Mouse (Mus musculus) kidney, postnatal 10 days (tissue): Measurements from ENCODE around the gene Dagla.
A peak's percentile ranks its signal among the peaks of the same experiment; 100 is the strongest.

Experiments
- DNase-seq: peaks from one replicate; pipeline ENCODE4 v3.0.0; 2021; ENCODE audit warnings: mixed read lengths

Dagla gene

DNA sequence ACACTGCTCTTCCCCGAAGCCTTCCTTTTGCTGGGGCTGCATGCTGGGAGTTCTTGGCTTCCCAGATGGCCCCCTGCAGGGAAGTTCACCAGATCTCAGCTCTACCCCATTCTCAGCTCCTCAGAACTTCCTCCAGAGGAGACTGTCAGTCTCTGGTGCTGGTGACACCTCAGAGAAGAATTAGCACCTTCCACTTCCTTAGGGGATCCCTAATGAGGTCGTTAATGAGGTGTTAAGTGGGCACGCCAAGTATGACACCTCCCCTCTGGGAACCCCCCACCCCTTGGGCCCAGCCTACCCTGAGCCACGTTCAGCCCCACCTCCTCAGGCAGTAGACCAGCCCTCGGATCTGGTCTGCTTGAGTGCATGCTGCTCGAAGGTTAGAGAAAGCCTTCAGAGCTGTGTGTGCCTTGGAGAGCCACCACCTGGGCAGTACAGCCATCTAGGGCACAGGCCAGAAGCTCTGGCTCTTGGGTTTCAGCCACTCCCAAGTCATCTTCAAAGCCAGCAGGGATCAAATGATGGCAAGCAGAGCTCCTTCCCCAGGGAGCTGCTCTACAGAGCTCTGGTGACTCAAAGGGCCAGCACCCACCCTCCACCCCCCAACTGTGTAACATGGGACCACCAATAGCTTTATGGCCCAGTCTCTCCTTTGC lies 25.9 kb downstream of the Dagla start:
- DNase-seq, result no peak

DNA sequence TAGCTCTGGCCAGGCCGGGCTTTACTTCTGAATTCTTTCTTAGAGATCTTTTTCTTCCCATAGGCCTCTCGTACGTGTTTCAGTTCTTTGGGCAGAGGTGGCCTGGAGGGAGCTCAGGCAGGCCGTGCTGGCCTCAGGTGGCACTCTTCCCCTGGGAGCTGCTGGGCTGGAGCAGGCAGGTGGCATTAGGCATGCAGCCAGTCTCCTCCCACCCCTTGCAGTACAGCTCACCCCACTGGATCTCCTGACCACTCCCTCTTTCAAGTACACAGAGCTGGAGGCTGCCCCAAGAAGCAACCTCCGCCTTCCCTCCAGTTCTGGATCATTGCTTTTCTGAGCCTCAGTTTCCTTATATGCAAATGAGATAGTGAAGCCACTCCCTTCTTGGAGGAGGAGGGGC lies 26.9 kb downstream of the Dagla start:
- peak; percentile 80 for DNase-seq

DNA sequence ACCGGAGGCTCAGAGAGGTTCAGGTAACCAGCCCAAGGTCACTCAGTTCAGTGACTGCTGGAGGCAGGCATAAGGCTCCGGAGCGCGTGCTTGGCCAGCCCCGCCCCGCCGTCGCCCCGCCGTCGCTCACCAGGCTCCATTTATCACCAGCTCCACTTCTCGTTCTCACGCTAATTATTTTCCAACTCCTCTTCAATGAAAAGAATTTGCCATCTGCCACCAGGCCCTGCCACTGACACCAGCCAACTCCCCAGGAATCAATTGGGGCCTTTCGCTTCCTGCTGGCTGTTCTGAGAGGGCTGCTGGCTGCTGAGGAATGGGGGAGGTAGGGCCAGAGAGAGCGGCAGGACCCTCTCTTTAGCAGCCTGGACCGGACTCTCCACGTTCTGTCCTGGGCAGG lies 27.3 kb downstream of the Dagla start:
- DNase-seq, result peak; percentile 46

DNA sequence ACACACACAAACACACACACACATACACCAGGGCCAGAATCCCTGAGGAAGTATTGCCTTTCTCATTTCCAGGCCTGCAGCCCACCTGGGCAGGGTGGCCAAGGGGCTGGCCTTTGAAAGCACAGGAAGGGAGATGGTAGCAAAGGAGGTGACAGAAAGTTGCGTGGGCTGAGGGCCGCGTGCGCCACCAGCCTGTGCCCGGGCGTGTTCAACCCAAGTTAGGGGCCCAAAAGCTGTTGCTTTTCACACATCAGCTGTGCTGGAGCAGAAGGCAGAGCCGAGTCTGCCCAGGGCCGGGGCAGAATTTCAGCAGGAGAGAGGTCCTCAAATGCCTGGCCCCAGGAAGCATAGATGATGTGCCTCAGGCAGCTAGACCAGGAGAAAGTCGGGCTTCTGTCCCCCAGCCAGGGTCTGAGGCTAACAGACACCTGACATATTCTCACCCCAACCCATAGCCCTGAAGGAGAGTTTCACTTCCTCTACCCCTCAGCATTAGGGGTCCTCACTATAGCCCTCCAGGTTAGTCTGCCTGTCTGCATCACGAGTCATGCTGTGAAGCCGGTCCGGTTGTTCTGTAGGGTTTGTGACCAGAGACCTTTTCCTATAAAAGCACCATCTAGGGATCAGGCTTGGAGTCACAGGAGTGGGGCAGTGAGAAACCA lies 28.1 kb downstream of the Dagla start:
- no peak for DNase-seq

DNA sequence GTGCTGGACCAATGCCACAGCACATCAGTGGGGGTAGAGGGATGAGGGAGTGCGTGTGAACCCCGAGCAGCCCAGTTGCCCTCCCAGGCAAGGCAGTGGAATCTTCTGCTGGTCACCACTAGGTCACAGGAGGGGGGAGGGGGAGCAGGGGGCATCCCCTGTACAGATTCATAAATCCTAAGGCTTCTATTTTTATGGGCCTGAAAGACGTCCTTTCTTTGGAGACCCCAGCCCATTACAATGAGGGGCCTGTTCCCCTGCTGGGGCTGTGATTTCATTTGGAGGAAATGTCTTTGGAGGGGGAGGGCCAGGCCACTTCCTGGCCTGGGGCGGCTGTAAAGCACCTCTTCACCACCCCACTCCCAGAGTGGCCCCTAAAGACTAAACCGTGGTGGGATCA lies 30.6 kb downstream of the Dagla start:
- DNase-seq, result no peak

DNA sequence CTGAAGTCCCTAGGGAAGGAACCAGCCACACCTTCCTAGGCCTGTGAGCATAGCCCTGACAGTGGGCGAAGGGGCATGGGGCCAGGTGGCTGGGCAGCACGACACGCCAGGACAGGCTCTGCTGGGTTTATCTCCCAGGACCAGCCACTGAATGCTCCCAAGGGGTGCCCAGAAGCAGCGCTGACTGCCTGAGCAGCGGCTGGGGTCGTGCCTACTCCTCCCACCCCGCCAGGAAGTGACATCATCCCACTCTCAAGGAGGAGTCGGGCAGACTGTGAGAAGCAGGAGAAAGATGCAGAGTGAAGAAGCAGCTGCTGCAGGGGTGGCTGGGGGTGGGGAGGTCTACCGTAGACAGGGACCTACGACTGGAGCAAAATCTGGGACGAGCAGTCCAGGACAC lies 31.9 kb downstream of the Dagla start:
- DNase-seq, result peak; percentile 70

DNA sequence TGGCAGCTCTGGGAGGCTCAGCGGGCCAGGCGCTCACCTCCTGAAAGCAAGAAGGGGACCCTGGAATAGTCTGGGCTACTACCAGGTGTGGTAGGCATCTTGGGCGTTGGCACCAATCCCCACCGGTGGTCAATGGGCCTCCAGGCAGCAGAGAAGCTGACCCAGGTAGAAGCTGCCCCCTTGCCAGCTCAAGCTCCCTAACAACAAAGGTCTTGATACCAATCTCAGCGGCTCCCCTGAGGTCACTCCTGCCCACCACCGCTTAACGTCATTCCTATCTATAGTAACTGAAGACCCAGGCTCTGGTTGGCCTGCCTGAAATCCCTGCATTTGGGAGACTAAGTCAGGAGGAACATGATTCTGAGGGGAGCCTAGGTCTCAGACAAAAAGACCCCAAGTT lies 33.1 kb downstream of the Dagla start:
- DNase-seq, result no peak

DNA sequence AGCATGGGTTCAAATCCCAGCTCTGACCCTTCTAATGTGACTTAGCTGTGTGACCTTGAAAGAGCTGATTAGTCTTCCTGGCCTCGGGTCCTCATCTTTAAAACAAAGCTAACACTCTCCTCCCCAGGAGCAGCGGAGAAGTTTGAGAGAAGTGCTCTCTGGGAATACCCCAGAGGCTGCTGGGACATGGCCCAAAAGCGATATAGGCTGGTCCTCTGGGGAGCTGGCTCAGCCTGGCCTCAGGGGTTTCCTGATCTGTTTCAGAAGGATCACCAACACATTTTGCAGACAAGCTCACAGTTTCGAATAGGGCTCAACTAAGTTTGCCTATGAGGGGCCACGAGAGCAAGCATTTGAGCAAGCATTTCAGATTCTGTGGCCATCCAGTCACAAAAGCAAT lies 34.3 kb downstream of the Dagla start:
- no peak for DNase-seq

DNA sequence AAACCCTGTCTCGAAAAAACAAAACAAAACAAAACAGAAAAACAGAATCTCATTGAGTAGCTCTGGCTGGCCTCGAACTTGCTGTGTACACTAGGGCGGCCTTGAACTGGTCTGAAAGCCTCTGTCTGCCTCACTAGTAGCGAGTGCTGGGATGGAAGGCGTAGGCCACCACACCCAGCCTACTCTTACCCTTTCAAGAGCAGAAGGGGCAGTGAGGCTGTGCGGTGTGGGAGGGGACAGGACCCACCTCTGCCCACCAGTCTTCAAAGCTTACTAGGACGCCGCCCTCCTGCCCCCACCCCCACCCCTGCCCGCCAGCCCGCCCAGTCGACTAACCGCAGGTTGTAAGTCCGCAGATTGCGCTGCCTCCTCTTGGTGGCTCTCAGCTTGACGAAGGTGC lies 35.8 kb downstream of the Dagla start:
- DNase-seq, result no peak

DNA sequence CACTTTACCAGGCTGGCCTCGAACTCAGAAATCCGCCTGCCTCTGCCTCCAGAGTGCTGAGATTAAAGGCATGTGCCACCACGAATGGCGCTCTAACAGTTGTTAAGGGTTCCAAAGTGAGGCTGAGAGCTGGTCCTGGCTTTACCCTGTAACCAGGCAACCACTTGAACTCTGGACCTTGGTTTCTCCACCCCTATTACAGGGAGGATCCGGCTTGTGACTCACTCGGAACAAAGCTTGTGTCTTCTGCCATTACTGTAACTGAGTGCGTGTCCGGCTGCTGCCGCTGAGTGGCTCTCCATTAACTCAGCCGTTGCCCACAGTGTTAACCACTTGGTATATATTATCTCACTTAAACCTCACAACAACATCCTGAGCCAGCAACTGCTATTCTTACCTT lies 36.7 kb downstream of the Dagla start:
- peak; percentile 46 for DNase-seq

DNA sequence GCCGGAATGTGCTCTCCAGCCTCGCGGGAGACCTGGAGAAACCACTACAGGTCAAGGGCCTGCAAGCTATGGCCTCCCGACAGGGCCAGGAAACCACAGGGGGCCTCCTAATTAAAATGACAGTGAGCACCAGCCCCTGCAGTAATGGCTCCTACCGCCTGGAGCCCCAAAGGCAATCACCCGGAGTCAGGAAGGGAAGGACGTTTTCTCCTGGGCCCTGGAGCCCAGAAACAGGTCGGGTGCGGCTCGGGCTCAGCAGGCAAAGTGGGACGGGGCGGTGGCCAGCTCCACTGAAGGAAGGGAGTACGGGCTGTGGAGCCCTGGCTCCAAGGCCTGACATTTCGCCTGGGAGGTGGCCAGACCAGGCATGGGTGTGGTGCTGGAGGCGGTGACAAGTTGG lies 37.6 kb downstream of the Dagla start:
- peak; percentile 53 for DNase-seq

DNA sequence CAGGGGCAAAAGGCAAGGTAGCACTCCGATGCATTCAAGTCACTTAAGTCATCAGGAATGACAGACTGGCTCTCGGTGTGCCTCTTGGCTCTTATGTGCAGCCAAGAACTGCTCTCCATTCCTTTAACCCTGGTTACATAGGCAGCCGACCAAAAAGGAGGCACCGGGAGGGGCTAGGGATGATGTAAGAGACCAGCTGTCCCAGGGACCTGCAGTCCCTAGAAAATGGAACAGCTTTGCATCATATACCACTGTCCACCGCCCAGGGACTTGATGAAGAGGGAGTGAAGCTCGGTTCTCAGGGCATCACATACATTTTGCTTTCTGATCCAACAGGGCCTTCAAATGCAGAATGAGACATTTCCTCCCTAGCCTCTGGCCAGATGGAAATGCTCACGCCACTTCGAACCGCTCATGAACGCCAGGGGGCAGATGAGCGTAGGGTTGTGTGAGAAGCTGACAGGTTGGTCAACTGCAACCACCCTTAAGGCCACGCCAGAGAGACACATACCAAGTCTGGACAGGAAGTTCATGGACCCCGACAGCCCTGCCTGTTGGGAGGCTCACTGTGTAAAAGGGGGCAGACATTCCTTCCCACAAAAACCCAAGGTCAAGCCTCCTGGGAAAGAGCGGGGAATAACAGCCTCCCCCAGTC lies 38.4 kb downstream of the Dagla start:
- DNase-seq, result peak; percentile 92

DNA sequence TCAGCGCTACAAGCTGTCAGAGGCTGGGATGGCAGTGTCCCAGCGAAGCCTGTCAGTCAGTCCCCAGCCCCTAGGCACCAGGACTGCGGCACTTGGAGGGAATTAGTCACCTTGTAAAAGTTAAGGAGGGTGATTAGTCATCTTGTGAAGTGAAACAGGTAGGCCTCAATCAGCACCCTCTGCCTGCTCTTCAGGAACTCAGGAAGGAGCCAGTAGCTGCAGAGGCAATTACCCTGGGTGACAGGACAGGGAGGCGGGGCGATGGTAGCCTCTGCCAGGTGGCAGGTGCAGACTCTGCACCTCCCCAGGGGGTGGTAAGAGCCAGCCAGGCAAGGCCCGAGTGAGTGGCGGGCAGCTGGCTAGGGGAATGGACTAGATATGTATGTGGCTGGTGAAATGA lies 43.3 kb downstream of the Dagla start:
- no peak for DNase-seq

DNA sequence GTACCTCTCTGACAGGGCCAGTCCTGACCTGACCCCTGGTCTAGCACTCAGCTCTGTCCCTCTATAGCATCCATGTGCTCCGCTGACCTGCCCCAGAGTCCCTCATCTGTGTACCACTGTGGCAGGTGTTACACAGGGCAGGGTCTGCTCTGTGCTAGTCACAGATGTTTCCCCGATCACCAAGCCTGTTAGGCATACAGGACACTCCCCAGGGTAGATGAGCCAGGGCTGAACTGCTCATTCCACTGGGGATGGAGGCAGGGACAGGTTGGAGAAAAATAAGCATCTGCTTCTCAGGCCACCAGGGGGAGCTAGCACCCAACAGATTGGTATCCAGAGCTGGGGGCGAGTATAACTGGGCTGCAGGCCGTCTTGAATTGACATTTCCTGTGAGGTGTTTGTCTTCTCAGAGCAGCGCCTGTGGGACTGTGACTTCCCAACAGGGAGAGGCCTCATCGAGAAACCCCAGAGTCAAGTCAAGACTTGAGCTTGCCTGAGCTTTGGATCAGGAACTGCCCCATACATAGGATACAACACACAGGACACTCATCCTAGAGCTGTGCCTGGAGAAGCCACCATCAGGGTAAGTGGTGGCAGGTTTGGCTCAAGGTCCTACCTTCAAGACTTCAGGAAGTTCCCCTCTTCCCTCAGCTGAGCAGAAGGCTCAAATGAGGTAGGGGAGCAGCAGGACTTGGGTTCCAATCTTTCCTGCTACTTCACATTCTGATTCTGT lies 46.2 kb downstream of the Dagla start:
- DNase-seq, result peak; percentile 91

DNA sequence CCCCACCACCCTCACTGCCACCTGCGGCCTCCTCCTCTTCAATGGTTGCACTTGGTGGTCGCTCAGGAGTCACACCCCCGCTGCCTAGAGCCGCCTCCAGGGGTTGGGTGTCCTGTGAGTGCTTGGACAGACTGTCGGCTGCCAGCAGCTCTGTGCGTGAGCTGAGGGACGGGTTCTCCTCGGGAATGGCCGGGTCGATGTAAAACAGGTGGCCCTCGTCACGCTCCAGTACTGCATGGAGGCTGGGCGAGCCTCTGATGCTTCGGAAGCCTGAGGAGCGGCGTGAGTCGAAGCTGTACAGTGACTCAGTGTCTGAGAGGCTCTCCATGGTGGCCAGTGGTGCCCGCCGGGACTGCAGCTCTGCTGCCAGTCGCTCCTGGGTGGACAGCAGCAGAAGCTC lies 56.5 kb downstream of the Dagla start:
- DNase-seq, result peak; percentile 73

DNA sequence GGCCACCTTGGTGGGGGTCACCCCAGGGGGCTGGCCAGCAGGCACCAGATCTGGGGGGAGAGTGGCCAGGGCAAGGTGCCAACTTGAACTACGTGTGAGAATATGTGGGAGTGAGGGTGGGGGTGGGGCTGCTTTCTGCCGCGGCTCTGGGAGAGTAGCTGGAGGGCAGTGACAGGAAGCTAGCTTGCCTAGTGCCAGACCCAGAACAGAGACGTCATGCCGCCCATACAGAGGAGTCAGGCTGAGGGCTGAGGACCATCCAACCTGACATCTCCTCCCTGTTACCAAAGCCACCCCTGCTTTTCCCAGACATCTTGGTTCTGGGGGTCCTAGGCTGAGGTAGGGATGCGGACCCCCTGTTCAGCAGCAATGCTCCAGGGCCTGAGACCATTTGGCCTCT lies 57.5 kb downstream of the Dagla start:
- no peak for DNase-seq

DNA sequence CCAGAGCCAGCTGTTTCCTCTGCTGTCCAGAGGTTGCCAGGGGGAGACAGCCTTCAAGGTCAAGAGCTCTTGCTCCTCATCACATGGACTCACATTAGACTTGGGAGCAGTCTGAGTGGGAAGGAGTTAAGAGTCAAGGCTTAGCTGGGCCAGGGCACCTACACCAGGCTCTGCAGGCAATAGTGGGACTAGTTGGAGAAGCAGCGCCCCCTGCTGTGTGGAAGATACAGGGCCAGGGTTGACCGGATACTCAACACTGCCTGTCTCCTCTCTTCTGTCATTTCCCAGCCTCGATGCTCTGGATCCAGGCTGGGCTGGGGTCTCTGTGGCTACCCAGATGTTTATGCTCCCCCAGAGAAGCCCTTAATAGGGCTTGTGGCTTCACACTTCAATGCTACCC lies 60.5 kb downstream of the Dagla start:
- DNase-seq, result peak; percentile 76

DNA sequence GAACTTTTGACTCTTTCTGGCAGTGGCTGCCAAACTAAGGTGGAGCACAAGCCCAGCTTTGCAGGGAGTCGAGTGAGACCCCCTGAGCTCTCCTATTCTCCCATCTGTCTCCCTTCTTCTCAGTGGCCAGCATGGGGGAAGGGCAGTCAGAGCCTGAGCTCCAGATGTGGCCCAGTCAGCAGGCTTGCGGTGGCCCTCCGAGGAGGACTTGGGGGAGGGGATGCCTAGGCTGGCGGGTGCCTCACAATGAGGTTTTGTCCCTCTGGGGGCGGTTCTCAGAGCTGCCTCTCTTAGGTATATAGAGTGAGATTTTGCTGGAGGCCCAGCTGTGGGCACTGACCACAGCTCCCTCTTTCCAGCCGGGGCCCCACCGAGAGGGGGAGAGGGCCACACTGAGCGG lies 61.8 kb downstream of the Dagla start:
- DNase-seq, result no peak

DNA sequence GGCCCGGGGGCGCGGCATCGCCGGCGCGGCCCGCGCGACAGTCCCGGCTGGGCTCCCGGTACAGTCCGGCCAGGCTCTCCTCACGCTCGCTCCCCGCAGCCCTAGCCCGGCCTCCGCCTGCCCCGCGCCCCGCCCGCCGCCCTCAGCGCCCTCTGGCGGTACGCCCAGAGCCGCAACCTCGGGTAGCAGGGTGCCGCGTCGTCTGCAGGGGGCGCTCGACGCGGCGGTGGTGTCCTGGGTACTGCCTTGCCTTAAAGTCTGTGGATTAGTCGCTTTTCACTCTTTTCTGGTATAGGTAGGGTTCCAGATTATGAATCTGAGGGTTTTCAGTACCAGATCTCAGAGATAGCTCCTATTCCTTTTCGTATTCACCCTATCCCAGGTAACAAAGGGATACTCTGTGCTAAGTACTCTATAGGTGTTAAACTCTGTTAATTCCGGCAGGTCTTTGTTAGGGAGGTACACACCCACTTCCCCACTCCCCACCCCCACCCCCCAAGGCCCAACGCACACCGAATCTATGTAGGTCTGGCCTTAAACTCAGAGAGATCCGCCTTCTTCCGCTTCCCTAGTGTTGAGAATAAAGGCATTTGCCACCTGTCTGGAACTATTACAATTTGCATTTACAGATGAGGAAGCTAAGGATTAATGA lies 63.9 kb downstream of the Dagla start, which contains the start of gene Myrf:
Gene Myrf, minus strand, starts transcription at position 95 of the 652 bp plus-strand sequence.
- DNase-seq, result peak; percentile 87

DNA sequence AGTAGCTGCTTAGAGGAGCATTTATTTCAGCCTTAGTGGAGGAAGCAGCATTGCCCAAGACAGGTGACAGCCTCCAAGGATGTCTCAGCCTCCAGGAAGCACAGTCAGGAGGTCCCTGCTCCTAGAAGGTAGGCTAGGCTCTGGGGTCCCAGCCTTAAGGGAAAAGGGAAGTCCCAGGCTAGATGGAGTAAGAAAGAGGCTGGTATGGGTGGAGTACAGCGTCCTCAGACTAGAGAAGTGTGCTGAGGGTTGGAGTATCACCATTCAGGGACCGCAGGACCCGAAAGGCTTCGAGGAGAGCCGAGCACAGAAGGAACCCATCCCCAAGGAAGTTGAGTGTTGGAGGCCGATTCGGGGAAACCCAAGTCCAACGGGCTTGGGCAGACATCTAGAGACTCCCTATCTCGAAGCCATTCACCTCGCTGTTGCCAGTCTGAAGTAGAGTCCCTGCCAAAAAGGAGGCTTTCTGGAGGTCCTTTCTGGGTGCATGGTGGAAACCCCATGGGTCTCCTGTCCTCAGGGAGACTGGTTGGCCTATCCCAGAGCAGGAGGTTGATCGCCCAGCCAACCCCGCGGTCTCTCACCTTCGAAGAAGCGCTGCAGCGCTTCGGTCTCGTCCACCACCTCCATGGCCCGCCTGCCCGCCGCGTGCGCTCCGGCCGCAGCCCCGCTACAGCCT lies 64.6 kb downstream of the Dagla start:
- DNase-seq, result no peak

DNA sequence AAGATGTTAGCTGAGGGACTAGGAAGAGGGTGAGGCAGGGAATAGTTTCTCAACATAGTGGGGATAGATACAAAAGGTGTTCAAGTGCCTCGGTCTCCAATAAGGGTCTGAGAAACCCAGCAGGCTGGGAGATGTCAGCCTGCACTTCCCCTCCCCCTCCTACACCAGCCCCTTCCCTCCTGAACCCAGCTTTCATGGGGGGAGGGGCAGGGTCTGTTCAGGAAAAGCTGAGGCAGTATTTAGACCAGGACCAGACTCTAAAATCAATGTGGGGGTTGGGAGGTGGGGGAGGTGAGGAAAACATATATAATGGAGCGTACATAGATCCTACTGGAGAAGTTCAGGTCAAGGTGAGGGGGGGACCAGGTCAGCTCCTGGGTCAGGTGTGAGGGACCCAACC lies 65.3 kb downstream of the Dagla start:
- no peak for DNase-seq

DNA sequence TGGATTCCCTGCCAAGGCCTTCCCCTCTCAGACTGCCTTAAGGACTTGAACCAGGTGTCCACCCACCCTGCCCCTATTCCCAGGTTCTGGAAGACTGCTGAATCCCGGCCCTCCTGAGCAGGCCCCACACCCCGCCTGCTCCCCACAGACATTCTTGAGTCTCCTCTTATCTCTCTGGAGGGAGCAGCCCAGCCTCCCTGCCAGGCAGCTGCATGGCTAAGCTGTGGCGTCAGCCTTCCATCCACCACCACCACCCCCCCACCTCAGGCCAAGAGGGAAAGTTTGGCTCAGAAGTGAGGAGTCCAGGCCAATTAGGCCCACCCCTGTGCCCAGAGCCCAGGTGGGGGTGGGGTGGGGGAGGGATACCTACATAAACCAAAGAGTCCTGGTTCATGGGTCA lies 66.2 kb downstream of the Dagla start:
- DNase-seq, result no peak
